Mouse (Mus musculus) G1E (cell line): ENCODE measurements at regions not wholly inside any gene's neighbourhood (a gene's known extent, or its start where the extent isn't known, plus 50 kb on each side); places are given as distances from the start of the nearest gene placed in this dataset.

Experiments
- ATAC-seq: 2 replicates; pipeline ENCODE4 v1.8.0; 2016; ENCODE audit warnings: mild to moderate bottlenecking; ENCODE audit not compliant: insufficient number of reproducible peaks, poor library complexity, low FRiP score, severe bottlenecking; ENCODE audit errors: extremely low read depth
- DNase-seq: peaks from one replicate; pipeline ENCODE4 v3.0.0; 2012; ENCODE audit warnings: low spot score
- H3K27me3 ChIP-seq: 2 replicates; pipeline ENCODE4 v1.6.1; 2012; ENCODE audit warnings: mild to moderate bottlenecking, low read length, inconsistent platforms; ENCODE audit not compliant: insufficient read depth
- H3K36me3 ChIP-seq: replicated peaks from 2 replicates; pipeline ENCODE3; 2012; ENCODE audit warnings: mild to moderate bottlenecking, inconsistent platforms
- H3K4me1 ChIP-seq: 2 replicates; pipeline ENCODE4 v1.6.1; 2012; ENCODE audit warnings: low read depth, low read length, inconsistent platforms, mixed read lengths; ENCODE audit not compliant: insufficient read depth
- H3K4me3 ChIP-seq: 2 replicates; pipeline ENCODE4 v1.5.1; 2012; ENCODE audit warnings: low read depth, mild to moderate bottlenecking, inconsistent platforms, low read length, moderate library complexity, mixed read lengths
- H3K9me3 ChIP-seq: replicated peaks from 2 replicates; pipeline ENCODE4 v1.6.1; 2012; ENCODE audit warnings: inconsistent platforms
- CTCF ChIP-seq: IDR thresholded peaks from 2 replicates; pipeline ENCODE4 v1.5.1; 2012; ENCODE audit warnings: low read depth, low read length, inconsistent platforms, mixed read lengths
- GATA1 ChIP-seq: IDR thresholded peaks from 2 replicates; pipeline ENCODE4 v1.6.1; 2012; ENCODE audit warnings: borderline replicate concordance, low read length, inconsistent platforms, mixed read lengths
- GATA2 ChIP-seq: IDR thresholded peaks from 2 replicates; pipeline ENCODE4 v1.6.1; 2012; ENCODE audit warnings: low read depth, low read length, inconsistent platforms, borderline replicate concordance
- POLR2AphosphoS5 ChIP-seq: IDR thresholded peaks from 2 replicates; pipeline ENCODE4 v1.6.1; 2012; ENCODE audit warnings: low read depth, low read length, inconsistent platforms; ENCODE audit not compliant: insufficient replicate concordance
- TAL1 ChIP-seq: conservative IDR thresholded peaks from 2 replicates; pipeline ENCODE4 v1.6.1; 2012; ENCODE audit warnings: low read depth, low read length, inconsistent platforms, mixed read lengths

- Histone ChIP-seq H3K9me3 (no peaks in the 10 kb centered on the region), H3K4me3 (no peak overlapping the region), H3K4me1 (no peaks in the 10 kb centered on the region), H3K36me3 (no peaks in the 10 kb centered on the region), H3K27me3 (no peaks in the 10 kb centered on the region; the same call in 1 of the 2 replicates)
- ATAC-seq (no peak), DNase-seq (no peak)
- TF ChIP-seq TAL1 (no peak), CTCF (no peak), POLR2AphosphoS5 (no peak), GATA2 (no peak), GATA1 (no peak)
These were observed 916.9 kb upstream of the Gm7489 start for GRCm38 (mm10) chr15:52967801-52968235.

GRCm38 (mm10) chr15:52982821-52983220 lies 901.9 kb upstream of the Gm7489 start:
- no peak for TF ChIP-seq CTCF
- TF ChIP-seq TAL1: no peak
- TF ChIP-seq GATA2: no peak
- TF ChIP-seq GATA1: no peak
- TF ChIP-seq POLR2AphosphoS5: no peak
- no peak overlapping the region for H3K4me3 ChIP-seq
- H3K4me1 ChIP-seq: no peaks in the 10 kb centered on the region
- no peak for ATAC-seq
- peaks cover 8% of the 10 kb centered on the region; the same call in 1 of the 2 replicates for H3K27me3 ChIP-seq
- no peaks in the 10 kb centered on the region for H3K36me3 ChIP-seq
- no peak for DNase-seq
- H3K9me3 ChIP-seq: no peaks in the 10 kb centered on the region

GRCm38 (mm10) chr15:52990580-52990979 lies 894.1 kb upstream of the Gm7489 start:
- no peaks in the 10 kb centered on the region for H3K36me3 ChIP-seq
- H3K27me3 ChIP-seq: peaks cover 6% of the 10 kb centered on the region; the same call in 1 of the 2 replicates
- ATAC-seq: no peak
- H3K9me3 ChIP-seq: no peaks in the 10 kb centered on the region
- TF ChIP-seq POLR2AphosphoS5 (no peak), GATA2 (no peak), CTCF (no peak), GATA1 (no peak), TAL1 (no peak)
- no peak overlapping the region for H3K4me3 ChIP-seq
- DNase-seq: no peak
- H3K4me1 ChIP-seq: no peaks in the 10 kb centered on the region

- H3K27me3 ChIP-seq: peaks cover 2% of the 10 kb centered on the region; the same call in 1 of the 2 replicates
- no peaks in the 10 kb centered on the region for H3K9me3 ChIP-seq
- H3K36me3 ChIP-seq: no peaks in the 10 kb centered on the region
- DNase-seq (no peak), ATAC-seq (no peak)
- H3K4me3 ChIP-seq: no peak overlapping the region
- TF ChIP-seq GATA2 (no peak), TAL1 (no peak), POLR2AphosphoS5 (no peak), CTCF (no peak), GATA1 (no peak)
- H3K4me1 ChIP-seq: no peaks in the 10 kb centered on the region
These were observed 890.4 kb upstream of the Gm7489 start for GRCm38 (mm10) chr15:52994351-52994750.

- no peak for DNase-seq
- no peaks in the 10 kb centered on the region for H3K9me3 ChIP-seq
- no peaks in the 10 kb centered on the region for H3K36me3 ChIP-seq
- H3K4me3 ChIP-seq: no peak overlapping the region
- TF ChIP-seq POLR2AphosphoS5 (no peak), TAL1 (no peak), GATA1 (no peak), GATA2 (no peak), CTCF (no peak)
- ATAC-seq: no peak
- peaks cover 2% of the 10 kb centered on the region; the same call in 1 of the 2 replicates for H3K27me3 ChIP-seq
- H3K4me1 ChIP-seq: no peaks in the 10 kb centered on the region
These were observed 885.5 kb upstream of the Gm7489 start for GRCm38 (mm10) chr15:52999200-52999599.

GRCm38 (mm10) chr15:52999776-53000175 lies 884.9 kb upstream of the Gm7489 start:
- Histone ChIP-seq H3K27me3 (peaks cover 2% of the 10 kb centered on the region; the same call in 1 of the 2 replicates), H3K4me1 (no peaks in the 10 kb centered on the region), H3K4me3 (no peak overlapping the region), H3K9me3 (no peaks in the 10 kb centered on the region), H3K36me3 (no peaks in the 10 kb centered on the region)
- ATAC-seq (no peak), DNase-seq (no peak)
- no peak for TF ChIP-seq POLR2AphosphoS5
- no peak for TF ChIP-seq GATA1
- TF ChIP-seq GATA2: no peak
- TF ChIP-seq CTCF: no peak
- TF ChIP-seq TAL1: no peak

GRCm38 (mm10) chr15:53001429-53001828 lies 883.3 kb upstream of the Gm7489 start:
- TF ChIP-seq GATA1: no peak
- TF ChIP-seq CTCF: no peak
- no peak for TF ChIP-seq POLR2AphosphoS5
- no peak for TF ChIP-seq TAL1
- no peak for TF ChIP-seq GATA2
- no peaks in the 10 kb centered on the region for H3K9me3 ChIP-seq

More at GRCm38 (mm10) chr15:53001429-53001828, 883.3 kb upstream of the Gm7489 start:
- Histone ChIP-seq H3K36me3 (no peaks in the 10 kb centered on the region), H3K27me3 (no peaks in the 10 kb centered on the region), H3K4me1 (no peaks in the 10 kb centered on the region), H3K4me3 (no peak overlapping the region)
- ATAC-seq (no peak), DNase-seq (no peak)
